Mouse (Mus musculus): Measurements from ENCODE around the gene Exosc5.

The Exosc5 gene

DNA sequence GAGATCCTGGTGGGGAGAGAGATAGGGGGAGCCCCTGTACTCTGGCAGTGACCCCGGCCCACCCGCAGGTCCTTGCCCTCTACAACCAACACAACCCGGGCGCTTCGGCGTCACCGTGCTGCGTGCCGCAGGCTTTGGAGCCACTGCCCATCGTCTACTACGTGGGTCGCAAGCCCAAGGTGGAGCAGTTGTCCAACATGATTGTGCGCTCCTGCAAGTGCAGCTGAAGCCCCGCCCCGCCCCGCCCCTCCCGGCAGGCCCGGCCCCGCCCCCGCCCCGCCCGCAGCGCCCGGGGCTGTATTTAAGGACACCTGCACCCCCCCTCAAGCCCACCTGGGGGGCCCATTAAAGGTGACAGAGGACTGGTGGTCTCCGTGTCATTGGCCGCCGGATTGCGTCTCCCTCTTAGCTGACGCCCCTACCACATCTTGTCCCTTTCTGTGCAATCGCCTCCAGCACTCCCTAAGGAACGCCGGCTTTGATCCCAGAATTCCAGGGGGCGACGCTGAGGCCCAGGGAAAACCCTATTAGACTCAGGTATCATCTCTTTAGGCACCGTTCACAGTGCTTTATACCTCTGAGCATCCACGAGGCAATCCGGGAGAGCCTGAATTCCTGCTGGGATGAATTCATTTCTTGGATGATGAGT is 45.9 kb downstream of the Exosc5 start:
- intact Hi-C loops (cut with DNase I): no loop called here

DNA sequence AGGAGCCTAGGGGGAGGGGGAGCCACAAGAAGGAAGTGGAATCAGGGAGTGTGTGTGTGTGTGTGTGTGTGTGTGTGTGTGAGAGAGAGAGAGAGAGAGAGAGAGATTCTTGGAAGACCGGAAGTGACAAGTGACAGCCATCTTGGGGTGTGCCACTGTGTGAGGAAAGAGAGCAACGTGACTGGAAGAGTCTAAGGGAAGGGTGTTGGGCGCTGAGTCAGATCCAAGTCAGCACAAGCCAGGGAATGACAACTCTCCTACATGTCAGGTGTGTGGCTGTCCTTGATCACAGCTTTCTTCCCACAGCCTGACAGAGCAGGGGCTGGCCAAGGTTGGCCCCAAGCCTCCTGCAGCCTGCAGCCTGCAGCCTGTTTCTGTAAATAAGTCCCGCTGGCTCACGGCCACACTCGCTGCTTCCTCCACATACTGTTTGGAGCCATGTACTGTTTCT is 46.9 kb downstream of the Exosc5 start:
- intact Hi-C loops (cut with DNase I): no loop called here

DNA sequence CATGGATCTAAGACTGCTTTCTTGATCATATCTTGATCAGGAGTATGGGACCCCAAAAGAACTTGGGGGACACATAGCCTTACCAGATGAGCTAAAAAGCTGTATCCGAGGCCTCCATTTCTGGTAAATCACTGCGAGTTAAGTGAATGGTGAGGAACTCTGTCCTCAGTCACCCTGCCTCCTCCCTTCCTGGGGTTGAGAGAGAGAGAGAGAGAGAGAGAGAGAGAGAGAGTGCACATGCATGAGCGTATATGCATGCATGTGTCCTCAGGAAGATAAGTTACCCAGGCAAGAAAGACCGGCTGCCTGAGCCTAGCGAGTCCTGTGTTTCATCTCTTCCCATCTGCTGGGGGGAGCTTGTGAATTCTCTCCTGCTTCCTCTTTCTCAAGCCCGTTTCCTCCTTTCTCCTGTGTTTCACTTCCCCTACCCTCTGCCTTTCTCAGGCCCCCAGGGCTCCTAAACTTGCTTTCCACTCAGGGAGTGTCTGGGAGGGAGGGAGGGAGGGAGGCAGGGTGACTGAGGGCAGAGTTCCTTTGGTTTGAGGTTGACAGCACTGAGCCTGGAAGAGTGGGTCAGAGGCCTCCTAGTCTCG is 47.7 kb downstream of the Exosc5 start:
- intact Hi-C loops (cut with DNase I): no loop called here

DNA sequence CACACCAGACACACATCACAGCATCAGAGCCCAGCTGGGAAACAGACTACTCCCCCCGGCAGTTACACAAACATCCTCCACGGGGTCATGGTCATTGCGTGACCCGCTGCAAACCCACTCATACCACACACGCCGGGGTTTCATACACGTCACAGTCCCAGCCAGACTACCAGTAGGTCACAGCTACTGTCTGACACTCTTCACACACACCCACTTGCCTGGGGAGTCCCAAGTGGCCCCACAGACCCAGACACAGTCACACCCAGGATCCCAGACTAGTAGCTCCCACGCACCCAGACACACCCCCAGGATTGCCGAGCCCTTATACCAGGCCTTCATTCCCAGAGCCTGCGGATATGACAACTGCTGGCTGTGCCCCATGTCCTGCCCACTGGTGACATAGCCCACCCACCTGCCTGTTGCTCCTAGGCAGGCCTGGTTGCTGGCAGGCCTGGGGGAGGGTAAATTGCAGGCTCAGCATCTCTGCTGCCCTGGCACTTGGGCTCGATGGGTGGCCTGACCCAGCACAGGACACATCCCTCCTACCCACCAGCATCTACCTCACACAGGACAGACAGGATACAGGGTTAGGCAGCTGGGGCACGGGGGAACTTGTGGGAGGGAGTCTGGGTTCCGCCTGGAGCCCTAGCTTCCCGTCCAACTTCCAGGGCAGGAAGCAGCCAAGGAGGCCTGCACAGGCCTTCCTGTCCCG is 48.8 kb downstream of the Exosc5 start:
- intact Hi-C loops (cut with DNase I): no loop called here

DNA sequence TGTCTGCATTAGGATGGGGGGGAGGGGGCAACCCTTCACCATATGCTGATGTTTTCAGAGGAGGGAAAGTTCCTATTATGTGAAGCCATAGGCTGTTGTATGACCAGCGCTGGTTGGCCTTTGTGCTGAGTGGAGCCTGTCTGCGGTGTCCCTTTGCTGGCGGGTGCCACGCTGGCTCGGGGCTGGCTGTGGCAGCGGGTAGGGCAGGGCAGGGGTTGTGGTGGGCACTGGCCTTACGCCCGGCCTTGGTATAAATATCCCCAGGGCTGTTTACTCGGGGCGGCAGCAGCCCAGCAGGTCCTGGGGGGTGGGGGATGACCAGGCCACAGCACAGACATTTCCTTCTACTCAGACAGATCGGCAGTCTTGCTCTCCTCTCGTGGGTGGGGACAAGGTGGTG is 51.0 kb downstream of the Exosc5 start:
- intact Hi-C loops (cut with DNase I): no loop called here

DNA sequence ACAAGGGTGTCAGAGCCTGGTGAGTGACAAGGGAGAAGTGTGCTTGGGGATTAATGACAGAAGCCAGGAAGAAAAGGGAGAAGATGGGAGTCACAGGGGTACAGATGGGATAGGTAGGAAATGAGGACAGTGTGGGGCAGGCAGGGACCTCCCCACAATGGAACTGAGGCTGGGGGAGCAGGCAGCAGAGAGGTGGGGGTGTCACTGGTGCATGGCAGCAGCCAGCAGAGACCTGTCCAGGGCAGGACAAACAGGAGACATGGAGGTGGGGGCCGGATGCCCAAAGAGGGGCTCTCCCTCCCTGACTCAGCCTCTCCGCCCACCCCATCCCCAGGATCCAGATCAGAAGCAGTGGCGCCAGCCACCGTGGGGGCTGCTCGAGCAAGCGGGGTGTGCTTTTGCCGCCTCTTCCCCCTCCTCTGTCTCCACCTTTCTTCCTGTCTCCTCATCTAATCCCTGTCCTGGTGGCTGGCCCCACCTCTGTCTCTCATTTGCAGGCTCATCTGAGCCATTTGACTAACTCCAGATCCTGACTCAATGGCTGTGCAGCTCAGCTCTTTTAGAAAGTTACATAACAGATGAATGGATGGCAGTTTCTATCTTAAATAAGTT is 51.7 kb downstream of the Exosc5 start:
- intact Hi-C loops (cut with DNase I): no loop called here

DNA sequence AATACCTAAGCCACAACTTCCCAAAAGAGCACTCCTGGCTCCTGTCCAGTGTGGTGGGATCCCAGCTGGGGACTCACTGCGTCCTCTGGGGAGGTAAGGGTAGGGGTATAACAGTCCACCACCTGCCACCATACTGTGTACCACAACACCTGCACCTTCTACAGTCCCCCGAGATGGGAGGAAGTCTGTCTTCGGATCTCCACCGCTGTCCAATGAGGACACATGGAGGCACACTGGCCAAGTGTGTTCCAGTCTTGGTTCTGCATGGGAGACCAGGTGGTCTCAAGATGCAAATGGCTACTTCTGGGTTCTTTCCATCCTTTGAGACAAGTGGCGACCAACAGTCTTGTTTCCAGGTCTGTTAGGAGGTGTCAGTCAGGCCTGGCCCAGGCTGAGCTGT is 52.2 kb downstream of the Exosc5 start:
- intact Hi-C loops (cut with DNase I): no loop called here

DNA sequence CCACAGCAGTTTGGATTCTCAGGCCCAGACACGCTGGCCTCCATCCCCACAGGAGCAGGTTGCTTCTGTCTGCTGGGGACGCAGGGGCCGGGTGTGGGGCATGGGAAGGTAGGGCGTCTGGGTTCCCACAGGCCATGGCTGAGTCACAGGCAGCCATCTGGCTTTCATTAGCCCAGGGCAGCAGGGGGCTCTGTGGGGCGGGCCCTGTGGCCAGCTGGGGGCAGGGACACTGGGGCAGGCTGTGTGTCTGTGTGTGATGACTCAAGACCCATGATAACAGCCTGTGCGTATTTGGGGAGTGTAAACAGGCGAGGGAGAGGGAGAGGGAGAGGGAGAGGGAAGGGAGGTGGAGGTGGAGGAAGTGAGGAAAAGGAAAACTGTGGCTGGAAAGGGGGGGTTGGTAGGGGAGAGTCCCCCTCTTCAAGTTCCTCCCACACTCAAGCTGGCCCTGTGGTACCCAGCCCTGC is 52.8 kb downstream of the Exosc5 start:
- intact Hi-C loops (cut with DNase I): no loop called here

DNA sequence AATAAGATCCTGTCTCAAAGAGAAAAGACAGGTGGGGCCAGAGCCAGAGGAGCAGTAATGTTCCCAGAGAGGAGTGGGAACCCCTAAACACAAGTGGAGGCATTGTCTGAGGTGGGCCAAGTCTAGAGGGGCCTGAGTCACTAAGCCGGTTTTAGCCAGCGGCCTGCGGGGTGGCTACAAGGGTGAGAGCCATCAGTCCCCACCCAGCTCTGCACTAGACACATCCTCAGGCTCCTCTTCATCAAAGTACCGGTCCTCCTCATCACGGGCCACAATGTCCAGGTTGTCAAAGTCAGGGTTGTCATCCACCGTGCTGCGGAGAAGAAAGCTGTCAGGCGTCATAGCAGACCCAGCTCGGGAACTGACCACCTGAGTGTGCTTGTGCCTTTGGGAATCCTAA is 53.8 kb downstream of the Exosc5 start:
- intact Hi-C loops (cut with DNase I): no loop called here

DNA sequence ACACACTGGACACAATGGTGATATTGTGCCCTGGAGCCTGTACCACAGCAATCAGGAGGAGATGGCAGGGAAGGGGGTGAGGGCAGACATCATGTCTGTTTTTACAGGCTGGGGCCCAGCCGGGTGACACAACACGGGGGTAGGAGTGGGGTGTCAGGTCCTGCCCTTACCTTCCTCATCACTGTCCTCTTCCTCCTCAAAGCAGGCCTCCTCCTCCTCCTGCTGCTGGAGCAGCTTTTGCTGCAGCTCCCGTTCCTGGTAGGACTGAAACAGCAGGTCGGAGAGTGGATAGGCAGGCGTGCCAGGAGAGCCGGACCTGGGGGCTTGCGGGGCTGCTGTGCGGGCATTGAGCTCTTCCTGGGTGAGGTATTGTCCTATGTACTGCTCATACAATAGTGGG is 55.6 kb downstream of the Exosc5 start:
- intact Hi-C loops (cut with DNase I): no loop called here

DNA sequence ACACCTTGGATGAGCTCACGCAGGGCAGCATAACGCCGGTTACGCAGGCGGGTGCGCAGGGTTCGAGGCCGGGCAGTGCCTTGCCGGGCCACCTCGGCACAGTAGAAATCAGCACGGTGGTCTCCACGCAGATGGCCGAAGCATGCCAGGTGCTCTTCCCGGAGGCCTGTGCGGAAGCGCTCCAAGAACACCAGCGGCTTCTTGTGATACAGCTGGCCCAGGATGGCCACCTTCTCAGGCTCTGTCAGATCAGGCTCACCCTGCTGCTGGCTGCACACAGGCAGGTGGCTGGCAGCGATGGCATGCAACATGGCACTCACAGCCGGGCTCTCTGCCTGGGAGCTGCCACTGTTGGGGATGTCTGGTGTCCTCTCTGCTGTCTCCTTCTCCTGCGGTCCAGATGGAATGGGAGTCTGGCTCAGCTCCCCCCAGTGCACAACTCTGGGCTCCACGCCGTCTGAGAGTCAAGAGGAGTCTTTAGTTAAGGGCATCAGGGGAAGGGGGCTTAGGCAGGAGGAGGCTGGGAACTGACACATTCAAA is 56.8 kb downstream of the Exosc5 start:
- intact Hi-C loops (cut with DNase I): no loop called here

DNA sequence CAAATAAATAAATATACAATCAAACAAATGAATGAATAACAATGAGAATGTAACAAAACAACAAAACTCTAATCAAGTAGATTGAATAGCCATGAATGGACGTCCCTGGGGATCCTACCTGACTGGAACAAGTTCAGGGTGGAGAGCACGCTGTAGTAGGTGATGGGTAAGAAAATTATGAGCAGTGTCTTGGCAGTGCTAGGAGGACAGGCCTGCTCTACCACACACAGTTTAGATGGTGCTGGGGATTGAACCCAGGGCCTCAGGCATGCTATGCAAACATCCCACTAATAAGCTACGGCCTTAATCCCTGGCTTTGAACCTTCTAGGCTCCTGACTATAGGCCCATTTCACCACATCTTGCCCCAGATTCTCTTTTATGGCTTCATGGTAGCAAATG is 58.5 kb downstream of the Exosc5 start:
- intact Hi-C loops (cut with DNase I): no loop called here

DNA sequence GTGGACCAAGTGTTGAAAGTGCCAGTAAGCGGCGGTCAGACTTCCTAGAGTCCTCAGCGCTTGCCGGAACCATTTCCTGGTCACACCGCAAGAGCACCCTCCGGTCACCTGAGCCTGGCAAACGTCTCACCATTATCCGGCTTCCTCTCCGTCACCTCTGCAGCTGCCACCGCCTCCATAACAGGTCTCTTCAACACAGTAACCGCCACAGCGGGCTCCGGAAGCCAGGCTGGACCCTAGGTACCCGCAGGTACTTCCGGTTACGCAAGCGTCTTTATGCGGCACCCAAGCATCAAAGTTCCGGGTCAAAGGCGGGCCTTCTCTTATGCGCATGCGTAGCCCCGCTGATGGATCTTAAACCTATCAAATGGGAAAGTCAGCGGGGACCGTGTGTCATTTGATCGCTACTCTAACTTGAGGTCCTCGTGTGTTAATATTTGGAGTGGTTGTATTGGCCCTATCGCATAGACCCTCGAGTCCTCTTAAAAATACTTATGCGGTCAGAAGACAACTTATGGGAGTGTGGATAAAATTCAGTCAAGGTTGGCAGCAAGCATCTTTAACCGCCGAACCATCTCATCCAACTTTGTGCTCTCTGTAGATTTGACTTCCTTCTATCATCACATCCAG is 59.9 kb downstream of the Exosc5 start, which contains the start of gene Ccdc97:
Gene Ccdc97 (minus strand): TSS at position 301 of the 630 bp plus-strand sequence.
- intact Hi-C loops (cut with DNase I): no loop called here

DNA sequence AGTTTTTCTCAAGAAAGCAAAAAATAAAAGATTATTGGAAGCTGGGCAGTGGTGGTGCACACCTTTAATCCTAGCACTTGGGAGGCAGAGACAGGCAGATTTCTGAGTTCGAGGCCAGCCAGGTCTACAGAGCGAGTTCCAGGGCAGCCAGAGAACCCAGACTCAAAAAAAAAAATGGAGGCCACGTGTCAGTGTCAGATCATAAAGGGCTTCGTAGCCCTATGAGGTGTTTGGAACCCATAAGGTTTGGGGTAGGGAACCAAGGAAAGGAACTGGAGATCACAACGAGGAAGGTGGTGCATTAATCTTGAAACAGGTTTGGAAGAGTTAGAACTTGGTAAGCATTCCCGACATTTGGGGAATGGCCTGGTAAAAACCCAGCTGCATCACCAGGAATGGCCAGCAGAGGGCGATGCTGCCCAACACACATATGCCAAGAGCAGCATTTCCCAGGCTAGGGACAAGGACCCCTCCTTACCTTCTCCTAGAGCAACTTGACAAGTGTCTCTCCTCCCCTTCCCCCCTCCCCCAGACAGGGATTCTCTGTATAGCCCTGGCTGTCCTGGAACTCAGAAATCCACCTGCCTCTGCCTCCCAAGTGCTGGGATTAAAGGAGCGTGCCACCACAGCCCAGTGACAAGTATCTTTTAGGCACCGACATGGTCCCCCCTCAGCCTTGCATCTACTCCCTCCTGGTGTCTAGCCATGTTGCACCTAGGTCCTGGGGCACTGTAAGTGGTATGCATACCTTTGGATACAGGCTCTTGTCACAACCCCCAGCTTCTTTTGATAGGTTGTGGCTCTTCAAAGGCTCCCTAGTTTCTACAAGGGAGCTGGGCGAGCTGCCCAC is 61.0 kb downstream of the Exosc5 start:
- intact Hi-C loops (cut with DNase I): no loop called here

DNA sequence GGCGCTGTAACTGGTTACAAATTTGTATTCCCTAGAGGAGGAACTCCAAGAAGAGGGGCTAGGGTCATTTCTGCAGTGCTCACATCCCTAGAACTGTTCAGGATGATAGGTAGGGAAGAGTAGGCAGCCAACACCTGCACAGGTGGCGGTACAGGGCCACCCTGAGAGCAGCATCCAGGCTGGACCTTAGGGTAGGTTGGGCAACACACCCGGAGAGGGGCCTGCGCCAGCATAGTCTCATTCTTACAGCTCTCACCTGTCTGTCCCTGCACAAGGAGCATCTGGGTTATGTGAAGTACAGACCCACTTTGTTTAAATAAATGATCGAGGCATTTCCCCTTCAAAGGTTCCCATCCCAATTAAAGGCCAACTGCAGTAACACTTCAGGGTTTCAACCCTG is 61.8 kb downstream of the Exosc5 start:
- intact Hi-C loops (cut with DNase I): no loop called here

All from adrenal gland (tissue).